In genomic region chr19:60755438-60756191, GRCm38 (mm10) we compare ENCODE assay signal across 8 mouse cellular contexts. TPM values are rescaled to one million over a fixed set of nuclear protein-coding genes. Genes with fewer than 3 reads are reported as not detected.
A peak's percentile ranks its signal among the peaks of the same experiment; 100 is the strongest.
DNase-seq lines count a peak whose midpoint lies in the region; ATAC-seq and TF ChIP-seq lines count a peak whose summit lies in the region.

Gene Nanos1 (plus strand): TSS chr19:60755987.

- H3K9ac ChIP-seq in forebrain, embryonic 15.5 days (replicated peaks), result peak within 1 kb of the TSS; percentile 76
- H3K9ac ChIP-seq in neural tube, embryonic 14.5 days (replicated peaks; ENCODE audit: low read depth, low read length), result peak within 1 kb of the TSS; percentile 80

- no peak for TF ChIP-seq POLR2A in testis, adult 2 months (IDR thresholded peaks at IDR 0.05; ENCODE audit: control insufficient read depth, low read depth, low read length)

- H3K4me3 ChIP-seq in G1E (ENCODE audit: low read depth, low read length), result peak within 1 kb of the TSS; percentile 85
- H3K4me3 ChIP-seq in forebrain, embryonic 15.5 days, result peak within 1 kb of the TSS; percentile 84
- peak within 1 kb of the TSS; percentile 80 for H3K4me3 ChIP-seq in neural tube, embryonic 14.5 days (ENCODE audit: low read depth, low read length)
- H3K4me3 ChIP-seq in testis, adult 2 months (ENCODE audit: control insufficient read depth, low read depth, low read length), result peak within 1 kb of the TSS; percentile 87

- peaks cover 18% of the 10 kb centered on the region for H3K36me3 ChIP-seq in G1E (replicated peaks)
- H3K36me3 ChIP-seq in forebrain, embryonic 15.5 days, result peaks cover 9% of the 10 kb centered on the region
- H3K36me3 ChIP-seq in neural tube, embryonic 14.5 days (ENCODE audit: control insufficient read depth, insufficient read depth, low read length), result no peaks in the 10 kb centered on the region; the same call in 1 of the 2 replicates
- H3K36me3 ChIP-seq in testis, adult 2 months (ENCODE audit: control insufficient read depth, insufficient read depth, low read length), result no peaks in the 10 kb centered on the region; the same call in 1 of the 2 replicates

- under 1% methylated on average over 50 of the region's 58 CpGs for WGBS in forebrain, embryonic 15.5 days
- WGBS in neural tube, embryonic 14.5 days, result under 1% methylated on average over 52 of the region's 58 CpGs

- peaks cover 32% of the 10 kb centered on the region for H3K4me1 ChIP-seq in G1E (ENCODE audit: insufficient read depth, low read depth, low read length)
- peaks cover 18% of the 10 kb centered on the region for H3K4me1 ChIP-seq in forebrain, embryonic 15.5 days
- H3K4me1 ChIP-seq in neural tube, embryonic 14.5 days (ENCODE audit: control insufficient read depth, insufficient read depth, low read length), result peaks cover 8% of the 10 kb centered on the region; the same call in 1 of the 2 replicates
- peaks cover 6% of the 10 kb centered on the region for H3K4me1 ChIP-seq in testis, adult 2 months (ENCODE audit: control insufficient read depth, insufficient read depth, low read length)

- H3K9me3 ChIP-seq in G1E (replicated peaks), result no peaks in the 10 kb centered on the region
- H3K9me3 ChIP-seq in forebrain, embryonic 15.5 days, result no peaks in the 10 kb centered on the region
- no peaks in the 10 kb centered on the region for H3K9me3 ChIP-seq in neural tube, embryonic 14.5 days (ENCODE audit: control insufficient read depth, low read length)

- peaks cover 3% of the 10 kb centered on the region; the same call in 1 of the 2 replicates for H3K27me3 ChIP-seq in G1E (ENCODE audit: insufficient read depth, low read length)
- peaks cover 4% of the 10 kb centered on the region; the same call in 1 of the 2 replicates for H3K27me3 ChIP-seq in forebrain, embryonic 15.5 days
- no peaks in the 10 kb centered on the region for H3K27me3 ChIP-seq in neural tube, embryonic 14.5 days (ENCODE audit: control insufficient read depth, insufficient read depth, low read length)
- H3K27me3 ChIP-seq in testis, adult 2 months (ENCODE audit: control insufficient read depth, insufficient read depth, low read length), result no peaks in the 10 kb centered on the region

- peak; percentile 96 for DNase-seq in G1E (ENCODE audit: low spot score)
- DNase-seq in cerebellum, adult 11-12 months, result peak; percentile 90
- DNase-seq in heart, postnatal 25 days (ENCODE audit: low spot score), result peak; percentile 73
- DNase-seq in layer of hippocampus, adult 18-20 months (ENCODE audit: low spot score in 2 of 2), result peak; percentile 87 to 92
- DNase-seq in lung, adult 18-20 months, result peak; percentile 91 to 92

- ATAC-seq in G1E (ENCODE audit: extremely low read depth, insufficient number of reproducible peaks, low FRiP score, poor library complexity, severe bottlenecking), result peak; percentile 83
- ATAC-seq in forebrain, embryonic 15.5 days (replicated peaks), result peak; percentile 97
- peak; percentile 96 for ATAC-seq in neural tube, embryonic 14.5 days (ENCODE audit: low read depth)

- H3K27ac ChIP-seq in forebrain, embryonic 15.5 days (replicated peaks), result peak within 1 kb of the TSS; percentile 91
- peak within 1 kb of the TSS; percentile 93 for H3K27ac ChIP-seq in neural tube, embryonic 14.5 days (ENCODE audit: low read depth, low read length)
- peak within 1 kb of the TSS; percentile 33 for H3K27ac ChIP-seq in testis, adult 2 months (ENCODE audit: control insufficient read depth, insufficient read depth, low read depth, low read length)

- intact Hi-C loops in heart, postnatal 25 days (cut with DNase I), result no loop called here

- peak within 1 kb of the TSS; percentile 94 for H3K4me2 ChIP-seq in forebrain, embryonic 15.5 days (replicated peaks)
- H3K4me2 ChIP-seq in neural tube, embryonic 14.5 days (ENCODE audit: low read depth, low read length), result peak within 1 kb of the TSS; percentile 95

- no peak for TF ChIP-seq CTCF in G1E (IDR thresholded peaks at IDR 0.05; ENCODE audit: low read depth, low read length)
- TF ChIP-seq CTCF in testis, adult 2 months (IDR thresholded peaks at IDR 0.05; ENCODE audit: control insufficient read depth, insufficient read depth, insufficient replicate concordance, low read depth, low read length), result no peak

RNA-seq across cellular contexts. Expression of gene Nanos1, which starts in this region (rescaled TPM):
- total RNA-seq in G1E (2014; fragmentation: Nextera tagmentation) (2.6 and 4.0 TPM in 2 replicates), G1E (2017) (4.4 and 4.6 TPM in 2 replicates)
- polyA plus RNA-seq in G1E (2012), result 2.1 and 2.7 TPM in 2 replicates
- 11.7 and 13.5 TPM in 2 replicates for polyA plus RNA-seq in forebrain, embryonic 15.5 days (2015; fragmentation: Nextera tagmentation; extraction: Ambion mirVana)
- under 1 TPM; 0.11 to 0.29 TPM for total RNA-seq in heart, postnatal 25 days (2021)
- total RNA-seq in layer of hippocampus, adult 18-20 months (2021), result 10 to 100 TPM; 18.5 TPM
- polyA plus RNA-seq in neural tube, embryonic 14.5 days (2014; fragmentation: Nextera tagmentation; extraction: Ambion mirVana), result 20.6 and 21.2 TPM in 2 replicates
- polyA plus RNA-seq in testis, adult 2 months (2012; rRNA removed), result 0.41 and 0.52 TPM in 2 replicates

Comparison
In these comparisons a context has a peak if more than half of its experiments do, and no peak if none do; other contexts are left out.
1. Peak in every context shown above with its lines: DNase-seq, ATAC-seq, H3K4me3 ChIP-seq and H3K27ac ChIP-seq.
2. Peak in DNase-seq in heart, postnatal 25 days; RNA of the gene not detected or under 1 TPM.
3. H3K27ac ChIP-seq: peak in every context shown above with its lines; median percentile 93 in neural tube, embryonic 14.5 days; 91 in forebrain, embryonic 15.5 days; 33 in testis, adult 2 months.